Mouse (Mus musculus) thymus, adult 2 months (tissue): ENCODE data around the gene Tubb3.

Experiments used
- CTCF ChIP-seq: fragments of 200-500 bp; IDR thresholded peaks from 2 replicates; pipeline ENCODE4 v1.5.1; 2012; ENCODE audit warnings: mild to moderate bottlenecking, control low read depth, low read length, moderate library complexity, borderline replicate concordance; ENCODE audit not compliant: control insufficient read depth, poor library complexity, insufficient read depth; ENCODE audit errors: extremely low read depth
- POLR2A ChIP-seq: fragments of 200-500 bp; IDR thresholded peaks from 2 replicates; pipeline ENCODE4 v1.6.1; 2012; ENCODE audit warnings: mild to moderate bottlenecking, low read length, control low read depth, moderate library complexity; ENCODE audit not compliant: control insufficient read depth, poor library complexity, insufficient read depth; ENCODE audit errors: extremely low read depth

GRCm38 (mm10) chr8:123446799-123447198 lies 35.6 kb downstream of the Tubb3 start:
- TF ChIP-seq CTCF (no peak), POLR2A (no peak)
